Mouse (Mus musculus) MEL (cell line): Measurements from ENCODE around the gene Srrm2.

ENCODE experiments used
- CHD1 ChIP-seq: IDR thresholded peaks from 2 replicates; pipeline ENCODE4 v1.6.1; 2012; ENCODE audit warnings: low read depth, mild to moderate bottlenecking, inconsistent platforms, low read length, improper control_type of control experiment
- GABPA ChIP-seq: IDR thresholded peaks from 2 replicates; pipeline ENCODE4 v1.6.1; 2012; ENCODE audit warnings: low read depth, mild to moderate bottlenecking, inconsistent platforms, low read length, improper control_type of control experiment, moderate library complexity
- GATA1 ChIP-seq: IDR thresholded peaks from 2 replicates; pipeline ENCODE4 v1.6.1; 2011; ENCODE audit warnings: low read depth, low read length, improper control_type of control experiment
- MEF2A ChIP-seq: IDR thresholded peaks from 2 replicates; pipeline ENCODE4 v1.6.1; 2014; ENCODE audit warnings: low read depth, mild to moderate bottlenecking, inconsistent platforms, low read length, improper control_type of control experiment; ENCODE audit not compliant: poor library complexity, insufficient replicate concordance, severe bottlenecking; ENCODE audit errors: extremely low read depth
- MYB ChIP-seq: IDR thresholded peaks from 2 replicates; pipeline ENCODE4 v1.6.1; 2011; ENCODE audit warnings: mild to moderate bottlenecking, low read depth, low read length, improper control_type of control experiment
- POLR2A ChIP-seq, 2 experiments: IDR thresholded peaks; 2 replicates each; pipeline ENCODE4 v1.6.1; 2011 to 2012; ENCODE audit warnings: low read length in 2 of 2, mild to moderate bottlenecking in 2 of 2, control low read depth in 1 of 2, improper control_type of control experiment in 1 of 2, low read depth in 1 of 2, moderate library complexity in 1 of 2; ENCODE audit not compliant: control insufficient read depth in 1 of 2, insufficient read depth in 1 of 2, poor library complexity in 1 of 2

- TF ChIP-seq GATA1 (no peak), MEF2A (no peak), GABPA (no peak), POLR2A (IDR thresholded peaks at IDR 0.05; ENCODE audit: control insufficient read depth in 1 of 2, insufficient read depth in 1 of 2, low read depth in 1 of 2, low read length in 2 of 2, poor library complexity in 1 of 2) (no peak; a peak in 1 of 4 replicates), CHD1 (no peak), MYB (no peak)
Observed at GRCm38 (mm10) chr17:23823614-23824013, 33.3 kb downstream of the Srrm2 start.
